Mouse (Mus musculus) T-cell, adult 2 months (primary cell): ENCODE data around the gene Fer1l4.

Experiments
- DNase-seq: peaks from one replicate; pipeline ENCODE4 v3.0.0; 2022; ENCODE audit warnings: low spot score

The Fer1l4 gene

DNA sequence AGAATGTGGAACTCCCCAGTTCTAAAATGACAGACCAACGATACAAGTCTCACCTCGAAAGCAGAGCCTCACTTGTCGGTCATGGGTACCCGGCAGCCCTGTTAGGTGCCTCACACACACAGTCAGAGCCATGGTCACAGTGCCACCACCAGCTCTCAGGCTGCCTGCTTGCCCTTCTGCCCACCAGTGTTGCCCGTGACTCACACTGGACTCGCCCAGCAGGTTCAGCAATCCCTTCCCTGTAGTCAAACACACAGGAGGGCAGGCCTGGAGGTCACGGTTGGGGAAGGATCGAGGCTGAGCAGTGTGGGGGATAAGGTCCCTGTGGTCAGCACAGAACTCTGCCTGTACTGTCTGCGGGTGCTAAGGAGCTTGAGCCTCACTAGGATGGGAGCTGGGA, at the start of gene Fer1l4:
TSS of gene Fer1l4 (minus strand) at position 132 of the 400 bp plus-strand sequence.
- DNase-seq = no peak

DNA sequence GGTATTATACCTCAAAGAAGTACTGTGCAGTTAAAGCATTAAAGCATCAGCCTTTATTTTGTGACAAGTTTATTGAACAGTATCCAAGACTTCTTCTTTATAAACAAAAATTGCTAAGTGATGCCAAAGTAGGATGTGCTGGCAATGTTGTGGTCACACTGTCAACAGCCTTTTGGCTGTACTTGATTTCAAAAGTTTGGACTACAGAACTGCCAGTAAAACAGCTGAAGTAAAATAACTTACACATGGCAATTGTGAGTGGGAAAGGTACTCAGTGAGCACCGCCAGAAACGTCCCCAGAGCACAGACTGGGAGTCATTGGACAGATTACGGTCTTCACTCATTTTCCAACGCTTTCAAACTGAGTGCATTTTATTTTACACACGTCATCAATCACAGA, 39.2 kb upstream of the Fer1l4 start:
- no peak for DNase-seq

DNA sequence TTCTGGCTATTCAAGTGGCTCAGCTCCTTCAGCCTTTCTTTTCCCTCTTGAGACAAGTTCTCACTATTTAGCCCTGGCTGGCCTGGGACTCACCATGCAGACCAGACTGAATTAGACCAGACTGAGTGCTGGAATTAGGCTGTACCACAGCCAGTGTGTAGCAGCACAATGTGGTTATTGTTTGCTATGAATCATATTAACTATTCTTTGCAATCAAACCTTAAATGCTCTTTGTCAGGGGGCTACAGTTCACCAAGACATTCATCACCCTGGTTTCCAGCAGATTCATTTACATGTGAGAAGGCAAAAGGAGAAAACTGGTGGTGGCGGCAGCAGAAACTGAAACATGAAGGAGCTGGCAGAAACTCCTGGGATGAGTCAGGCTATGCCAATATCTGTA, 37.1 kb upstream of the Fer1l4 start:
- DNase-seq = no peak

DNA sequence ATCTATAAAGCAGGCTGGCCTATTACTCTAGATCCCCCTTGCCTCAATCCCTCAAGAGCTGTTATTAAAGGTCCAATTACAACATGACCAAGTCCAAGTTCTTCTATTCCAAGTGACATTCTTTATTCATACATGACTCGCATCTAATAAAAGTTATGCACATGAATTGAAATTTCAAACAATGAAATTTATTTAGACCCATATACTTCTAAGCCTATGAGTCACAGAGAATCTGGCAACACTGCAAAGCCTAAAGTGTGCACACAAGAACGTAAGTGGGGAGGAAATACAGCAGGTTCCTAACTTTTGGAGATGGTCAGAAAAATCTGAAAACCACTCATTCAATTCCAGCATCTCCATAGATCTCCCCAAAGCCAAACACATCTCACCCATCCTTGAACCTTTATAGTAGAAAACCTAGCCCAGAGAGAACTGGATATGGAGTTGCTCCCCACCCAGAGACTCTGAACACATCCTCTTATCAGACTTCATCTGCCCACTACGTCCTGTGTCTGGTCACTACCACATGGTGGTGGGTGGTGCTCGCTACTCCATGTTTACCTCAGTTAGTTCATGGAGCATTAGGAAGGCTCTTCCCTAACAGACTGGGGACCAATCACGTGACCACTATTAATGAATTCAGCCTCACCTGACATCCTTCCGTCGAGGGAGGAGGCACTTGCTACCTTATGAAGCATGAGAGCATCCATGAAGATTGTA, 34.8 kb upstream of the Fer1l4 start:
- DNase-seq = no peak

DNA sequence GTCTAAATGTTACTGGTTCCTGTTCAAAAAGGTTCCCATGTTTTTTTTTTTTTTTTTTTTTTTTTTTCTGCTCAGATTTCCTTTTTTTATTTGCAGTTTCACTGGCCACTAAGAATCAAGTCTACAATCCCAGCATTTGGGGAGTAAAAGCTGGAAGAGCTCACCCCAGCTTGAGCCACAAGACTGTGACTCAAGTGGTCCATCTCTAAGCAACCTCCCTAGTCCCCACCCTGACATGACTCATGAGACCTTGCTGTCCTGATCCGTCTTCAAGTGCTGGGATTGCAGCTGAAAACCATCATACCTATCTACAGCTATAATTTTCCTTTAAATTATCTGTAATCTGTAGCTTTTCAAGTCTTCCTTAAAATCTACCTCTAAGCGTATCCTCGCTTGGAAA, 31.8 kb upstream of the Fer1l4 start:
- no peak for DNase-seq

DNA sequence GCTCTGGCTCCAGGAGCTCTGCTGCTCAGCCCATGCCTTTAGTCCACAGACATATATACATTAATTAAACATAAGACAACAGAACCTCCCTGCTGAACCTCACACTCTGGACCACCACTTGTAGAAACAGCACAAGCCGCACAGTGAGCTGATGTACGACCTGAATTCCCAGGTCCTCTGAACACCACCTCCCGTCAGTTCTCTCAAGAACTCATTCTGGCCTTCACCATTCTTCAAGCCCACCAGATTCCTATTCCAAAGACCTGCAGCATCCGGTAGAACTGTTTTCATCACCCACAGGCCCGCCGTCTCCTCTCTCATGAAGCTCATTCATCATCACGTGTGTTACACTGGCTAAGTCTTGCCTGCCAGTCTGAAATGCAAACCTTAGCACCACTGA, 27.6 kb upstream of the Fer1l4 start:
- no peak for DNase-seq

DNA sequence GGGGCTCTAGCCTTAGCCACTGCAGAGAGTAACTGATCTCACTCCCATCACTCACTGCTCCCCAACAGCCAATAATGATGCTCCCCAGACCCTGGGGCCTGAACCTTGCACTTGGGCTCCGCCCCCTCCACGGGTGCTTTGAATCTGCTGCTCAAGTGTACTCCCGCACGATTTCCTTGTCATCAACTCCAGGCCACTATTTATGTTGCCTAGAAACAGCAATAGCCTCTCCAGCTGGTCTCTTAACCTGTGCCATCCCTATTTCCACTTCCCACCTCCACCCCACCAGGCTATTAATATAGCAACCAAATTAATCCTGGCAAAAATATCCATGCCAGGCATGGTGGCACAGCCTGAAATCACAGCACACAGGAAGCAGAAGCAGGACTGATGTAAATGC, 26.9 kb upstream of the Fer1l4 start:
- no peak for DNase-seq

DNA sequence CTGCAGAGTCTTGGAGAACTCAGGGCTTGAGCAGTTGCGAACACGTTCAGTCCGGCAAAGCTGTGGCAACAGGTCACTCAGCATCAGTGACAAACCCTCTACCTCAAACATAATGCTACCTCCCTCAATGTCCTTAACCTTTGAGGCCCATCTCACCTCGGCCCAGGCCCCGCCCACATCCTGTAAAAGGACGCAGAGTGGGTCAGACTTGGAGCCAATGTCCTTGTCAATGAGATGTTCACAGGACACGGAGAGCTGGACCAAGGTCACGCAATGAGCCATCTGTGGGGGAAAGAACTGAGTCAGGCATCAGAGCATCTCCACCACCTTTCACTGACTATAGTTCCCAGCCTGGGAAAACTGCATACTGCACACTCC, 26.4 kb upstream of the Fer1l4 start:
- DNase-seq = no peak

DNA sequence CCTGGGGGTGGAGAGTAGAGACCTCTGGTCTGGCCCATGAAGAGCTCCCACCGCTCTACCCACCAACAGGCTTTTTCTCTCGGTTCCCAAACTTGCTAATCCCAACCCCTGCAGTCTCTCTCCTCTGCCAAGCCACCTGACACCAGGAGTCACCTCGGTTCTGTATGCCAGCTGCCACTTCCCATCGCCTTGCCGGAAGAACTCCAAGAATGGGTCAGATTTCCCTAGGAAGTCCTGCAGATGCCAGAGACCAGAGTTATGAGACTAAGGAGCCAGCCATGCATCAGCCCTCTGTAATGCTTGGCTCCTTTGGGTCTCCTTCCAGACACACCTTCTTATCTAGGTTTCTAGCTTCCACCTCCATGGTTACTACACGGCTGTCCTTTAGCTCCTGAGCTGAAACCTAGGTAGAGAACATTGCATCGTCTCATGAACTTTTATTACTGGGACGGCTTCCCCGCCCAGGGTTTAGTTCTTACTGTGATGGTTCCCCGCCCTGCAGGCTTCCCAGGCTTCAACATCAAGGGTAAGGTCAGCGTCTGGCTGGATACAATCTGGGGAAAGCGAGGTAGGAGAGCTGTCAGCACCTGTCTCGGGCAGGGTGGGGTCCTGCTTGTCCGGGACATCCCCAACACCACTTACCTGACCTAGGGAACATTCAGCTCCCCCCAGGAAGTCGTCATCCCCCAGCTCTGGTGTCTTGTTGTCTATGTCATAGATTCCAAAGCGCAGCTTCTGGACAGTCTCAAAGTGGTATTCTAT, 25.9 kb upstream of the Fer1l4 start:
- no peak for DNase-seq

DNA sequence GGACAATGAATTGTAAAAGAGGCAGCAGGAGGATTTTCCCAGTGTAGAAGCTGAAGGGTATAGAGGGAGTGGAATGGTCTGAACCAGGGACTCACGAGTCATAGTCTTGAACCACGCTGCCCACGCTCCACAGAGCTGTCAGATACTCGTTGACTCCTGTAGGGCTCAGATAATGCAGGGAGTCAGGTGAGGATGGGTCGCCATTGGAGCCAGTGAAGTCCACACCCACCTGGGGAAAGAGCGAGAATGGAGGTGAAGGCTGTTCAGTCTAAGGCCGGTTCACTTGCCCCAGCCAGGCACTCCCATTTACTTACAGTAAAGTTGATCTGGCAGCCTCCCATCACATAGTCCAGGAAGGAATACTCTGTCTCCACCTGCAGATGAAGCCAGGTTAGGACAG, 24.7 kb upstream of the Fer1l4 start:
- DNase-seq = no peak

DNA sequence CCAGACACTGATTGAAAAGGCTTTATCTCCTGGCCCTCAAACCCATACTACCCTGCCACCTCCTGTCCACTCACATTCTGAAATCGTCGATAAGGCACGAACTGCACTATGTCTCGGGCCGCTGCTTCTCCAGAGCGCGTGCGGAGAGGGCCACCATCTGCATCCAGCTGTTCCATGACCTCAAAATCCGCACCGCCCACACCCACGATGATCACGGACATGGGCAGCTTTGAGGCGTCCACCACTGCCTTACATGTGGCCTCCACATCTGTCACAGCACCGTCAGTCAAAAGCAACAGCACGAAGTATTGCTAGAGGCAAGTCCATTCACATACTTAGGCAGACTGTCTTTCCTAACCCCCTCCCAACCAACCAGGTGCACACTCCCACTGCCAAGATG, 21.0 kb upstream of the Fer1l4 start:
- no peak for DNase-seq

DNA sequence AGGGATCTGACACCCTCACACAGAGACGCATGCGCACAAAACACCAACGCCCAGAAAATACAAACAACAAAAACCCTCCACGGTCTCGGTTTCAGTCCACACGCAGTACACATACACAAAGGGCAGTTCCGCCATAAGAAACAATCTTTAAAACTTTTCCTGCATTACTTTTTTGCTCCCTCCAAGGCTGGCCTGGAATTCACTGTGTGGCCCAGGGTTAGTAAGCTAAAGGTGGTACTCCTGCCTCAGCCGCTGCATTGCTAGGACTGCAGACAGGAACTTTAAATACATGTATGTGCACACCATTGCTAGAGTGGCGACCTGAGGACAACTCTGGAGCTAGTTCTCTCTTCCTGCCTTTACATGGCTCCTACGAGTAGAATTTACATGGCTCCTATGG, 18.5 kb upstream of the Fer1l4 start:
- no peak for DNase-seq

DNA sequence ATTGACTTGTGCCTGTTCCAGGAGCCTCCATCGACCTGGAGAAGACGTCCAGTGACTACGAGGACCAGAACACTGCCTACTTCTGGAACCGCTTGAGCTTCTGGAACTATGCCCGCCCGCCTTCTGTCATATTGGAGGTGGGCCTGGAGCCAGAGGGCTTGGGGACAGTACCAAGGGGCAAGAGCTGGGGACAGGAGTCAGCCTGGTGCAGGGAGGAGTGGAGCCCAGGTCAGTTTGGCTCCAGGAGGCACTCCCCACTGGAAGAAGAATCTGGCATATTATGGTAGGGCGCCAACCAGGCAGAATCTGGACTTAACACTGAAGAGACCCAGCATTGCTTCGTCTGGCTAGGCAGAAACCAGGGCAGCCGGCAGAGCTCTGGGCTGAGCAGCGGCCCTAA, 15.2 kb upstream of the Fer1l4 start:
- no peak for DNase-seq

DNA sequence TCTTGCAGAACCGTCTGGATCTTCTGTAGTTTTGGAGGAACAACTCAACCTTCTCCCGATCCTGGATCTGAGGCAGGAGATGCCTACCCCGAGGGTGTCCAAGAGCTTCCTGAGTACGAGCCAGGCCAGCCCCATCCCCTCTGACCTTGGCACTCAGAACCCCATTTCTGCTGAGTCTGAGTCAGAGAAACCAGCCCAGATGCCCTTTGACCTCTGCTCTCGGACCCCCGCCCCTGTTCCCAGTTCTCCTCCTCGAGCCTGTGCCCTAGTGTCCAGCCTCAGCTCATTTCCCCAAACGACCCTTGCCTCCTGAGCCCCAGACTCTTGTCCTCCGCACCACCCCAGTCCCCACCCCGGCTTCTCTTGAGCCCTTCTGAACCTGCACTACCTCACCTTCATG, 13.4 kb upstream of the Fer1l4 start:
- no peak for DNase-seq

DNA sequence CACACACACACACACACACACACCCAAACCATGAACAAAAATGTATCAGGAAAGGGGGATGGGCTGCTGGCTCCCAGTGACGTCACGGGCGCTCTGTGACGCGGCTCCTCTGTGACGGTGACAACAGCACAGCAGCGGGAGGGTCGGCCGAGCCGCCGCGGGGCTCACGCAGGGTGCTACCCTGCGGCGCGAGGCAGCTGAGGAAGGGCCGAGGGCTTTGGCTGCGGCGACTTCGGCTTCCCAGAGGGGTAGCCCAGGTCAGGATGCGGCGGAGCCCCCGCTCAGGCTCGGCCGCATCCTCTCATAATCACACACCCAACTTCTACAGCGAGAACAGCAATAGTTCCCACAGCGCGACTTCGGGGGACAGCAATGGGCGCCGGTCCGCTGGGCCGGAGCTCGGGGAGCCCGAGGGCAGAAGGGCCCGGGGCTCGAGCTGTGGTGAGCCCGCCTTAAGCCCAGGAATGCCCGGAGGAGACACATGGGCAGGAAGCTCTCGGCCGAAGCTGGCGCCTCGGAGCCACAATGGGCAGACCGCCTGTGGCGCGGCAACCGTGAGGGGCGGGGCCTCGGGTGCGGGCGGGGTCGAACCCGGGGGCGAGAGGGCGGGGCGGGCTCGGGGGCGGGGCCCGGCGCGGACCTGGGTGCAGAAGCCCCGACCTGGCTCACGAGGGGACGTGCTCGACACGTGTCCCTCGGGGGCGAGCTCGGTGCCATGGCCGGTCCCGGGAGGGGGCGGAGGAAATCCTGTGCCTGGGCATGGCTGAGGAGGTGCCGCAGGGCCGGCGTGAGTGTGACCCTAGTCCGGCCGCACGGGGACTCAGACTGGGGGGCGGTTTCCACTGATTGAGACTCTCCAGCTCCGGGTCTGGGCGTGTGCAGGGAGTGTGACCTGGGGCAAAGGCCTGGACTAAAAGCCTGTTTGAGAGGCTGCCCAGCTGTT, 12.6 kb upstream of the Fer1l4 start, which contains the start of gene Spag4:
TSS of gene Spag4 (plus strand) at position 77 of the 943 bp plus-strand sequence.
- DNase-seq = peak; percentile 86

DNA sequence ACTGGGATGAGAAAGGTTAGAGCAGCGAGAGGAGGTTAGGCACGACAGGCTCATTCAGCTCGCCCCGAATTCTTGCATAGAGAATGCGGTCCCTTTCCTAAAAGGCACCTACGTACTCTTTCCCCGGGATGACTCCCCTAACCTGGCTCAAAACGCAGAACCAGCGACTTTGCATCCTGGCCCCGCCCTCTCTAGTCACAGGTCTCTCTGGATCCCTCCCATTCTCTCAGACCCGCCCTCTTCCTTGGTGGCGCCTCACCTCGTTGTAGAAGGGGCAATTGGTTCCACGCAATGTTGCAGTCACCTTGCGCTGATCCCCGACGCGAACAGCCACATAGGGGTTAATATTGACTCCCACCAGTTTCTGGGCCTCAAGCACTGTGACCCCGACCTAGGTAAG, 4.8 kb downstream of the Fer1l4 start:
- DNase-seq = peak; percentile 18

DNA sequence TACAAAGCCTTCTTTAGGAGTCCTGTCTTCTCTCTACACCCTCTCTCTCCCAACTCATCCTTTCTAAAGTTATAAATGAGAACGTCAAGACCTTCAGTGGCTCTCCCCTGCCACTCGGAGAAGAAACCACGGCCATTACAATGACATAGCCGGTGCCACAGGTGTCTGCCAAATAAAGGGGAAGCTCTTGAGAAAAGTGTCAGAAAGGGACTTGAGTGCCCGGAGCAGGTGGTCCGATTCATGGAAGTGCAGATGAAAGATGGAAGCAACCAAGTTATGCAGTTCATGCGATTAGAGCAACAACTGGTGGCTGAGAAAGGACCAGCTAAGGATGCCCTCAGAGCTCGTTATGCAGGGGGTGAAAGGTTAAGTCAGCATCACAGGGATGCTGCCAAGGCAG, 9.8 kb downstream of the Fer1l4 start:
- DNase-seq = no peak

DNA sequence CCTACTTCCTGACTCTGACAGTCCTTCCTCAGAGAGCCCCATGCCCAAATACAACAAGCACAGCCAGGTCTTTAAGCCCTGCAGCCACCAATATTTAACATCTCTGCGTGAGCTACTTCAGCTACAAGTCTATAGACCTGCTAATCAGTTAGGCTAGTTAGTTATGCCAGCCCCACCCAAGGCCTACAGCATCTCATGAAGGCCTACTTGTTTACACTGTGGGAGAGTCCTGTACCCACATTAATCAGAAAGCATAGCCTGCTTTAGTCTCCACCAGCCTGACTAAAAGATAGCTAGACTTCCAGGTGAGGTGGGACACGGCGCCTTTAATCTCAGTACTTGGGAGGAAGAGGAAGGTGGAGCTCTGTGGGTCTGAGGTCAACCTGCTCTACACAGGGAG, 13.4 kb downstream of the Fer1l4 start:
- no peak for DNase-seq

DNA sequence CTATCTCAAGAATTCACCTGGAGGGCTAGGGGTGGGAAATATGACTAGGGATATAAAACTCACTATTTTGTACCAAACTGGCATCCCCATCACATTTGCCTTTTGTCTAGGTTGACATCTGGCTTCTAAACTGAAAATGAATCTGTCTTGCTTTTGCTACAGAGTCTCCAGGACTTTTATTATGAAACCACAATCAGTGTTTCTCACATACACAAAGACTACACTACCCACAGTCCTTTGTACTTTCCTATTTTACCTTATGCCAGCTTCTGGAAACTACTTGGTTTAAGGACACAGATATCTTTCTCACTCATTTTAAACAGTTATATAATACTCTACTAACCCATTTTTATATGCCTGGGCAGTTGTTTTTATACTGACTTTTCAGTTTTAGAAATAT, 27.3 kb downstream of the Fer1l4 start:
- no peak for DNase-seq

DNA sequence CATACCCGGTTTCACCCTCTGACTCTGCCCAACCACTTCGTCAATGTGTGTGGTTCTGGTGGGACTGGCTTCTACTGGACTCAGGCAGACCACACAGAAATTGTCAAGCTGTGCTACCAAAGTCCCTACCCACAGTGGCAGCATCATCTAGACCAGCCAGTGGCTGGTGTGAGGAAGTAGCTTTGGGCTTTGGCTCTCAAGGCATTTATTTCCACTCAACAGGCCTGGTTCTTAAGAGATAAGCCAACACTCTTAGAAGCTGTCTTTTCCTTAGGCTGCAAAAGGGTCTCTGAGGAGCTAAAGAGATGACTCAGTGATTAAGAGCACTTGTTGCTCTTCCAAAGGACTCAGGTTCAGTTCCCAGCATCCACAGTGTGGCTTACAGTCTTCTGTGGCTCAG, 31.0 kb downstream of the Fer1l4 start:
- DNase-seq = no peak

DNA sequence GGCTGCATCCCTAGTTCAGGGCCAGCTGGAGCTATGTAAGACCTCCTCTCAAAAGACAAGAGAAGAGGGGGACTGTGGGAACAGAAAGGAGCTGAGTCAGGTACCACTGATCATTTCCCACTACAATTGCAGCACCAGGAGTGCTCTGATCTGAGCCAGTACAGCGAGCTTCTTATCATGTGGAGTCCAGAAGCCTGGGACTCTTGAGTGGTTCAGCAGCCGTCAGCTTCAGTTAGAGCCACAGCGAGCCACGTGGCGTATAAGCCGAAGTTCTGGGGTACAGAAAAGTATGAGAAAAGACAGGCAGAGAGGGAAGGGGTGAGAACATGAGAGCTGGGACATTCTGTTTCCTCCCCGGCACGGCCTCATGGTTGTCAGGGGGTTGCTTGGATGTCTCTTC, 31.5 kb downstream of the Fer1l4 start:
- no peak for DNase-seq

DNA sequence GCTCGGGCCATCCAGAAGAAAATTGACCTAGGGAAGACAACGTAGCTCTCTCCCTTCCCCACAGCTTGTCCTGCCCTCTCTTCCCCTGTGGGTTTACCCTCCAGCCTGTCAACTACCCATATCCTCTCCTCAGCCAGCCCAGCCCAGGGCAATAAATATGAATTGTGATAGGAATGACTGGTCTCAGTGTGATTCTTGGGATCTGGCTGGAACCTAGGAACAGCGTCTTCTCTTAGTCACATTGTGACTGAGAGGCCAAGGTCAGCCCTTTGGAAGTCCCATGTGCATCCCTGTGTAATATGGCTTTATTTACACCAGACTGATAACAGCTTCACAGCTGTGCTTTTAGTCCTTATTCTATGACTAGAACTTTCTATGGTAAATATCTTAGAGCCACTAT, 34.6 kb downstream of the Fer1l4 start:
- DNase-seq = no peak
